Mouse (Mus musculus) megakaryocyte-erythroid progenitor cell, adult 5-6 weeks (primary cell): ENCODE data around the gene Ccdc137. TPM values are rescaled to one million over a fixed set of nuclear protein-coding genes. Genes with fewer than 3 reads are reported as not detected.

ENCODE experiments used
- total RNA-seq, 2 experiments: library from RNA; stranded (forward) in 1 of 2; stranded (reverse) in 1 of 2; fragments of 200-1000, 215-1000 nt in 1 of 2; fragments of >200 nt in 1 of 2; fragmentation: Nextera tagmentation in 1 of 2; gene quantifications; 2 replicates each; pipeline ENCODE4 v1.2.3; 2014 to 2017

Gene Ccdc137
- total RNA-seq, 2 experiments from 2014 or later = 67.6 to 70.0 TPM

Other genes starting within 250 kb of the Ccdc137 start
- 25.6 and 30.1 TPM in 2 replicates for gene Bahcc1, start 225.2 kb upstream of the Ccdc137 start, total RNA-seq (2014; fragmentation: Nextera tagmentation)
- 6.7 and 7.0 TPM in 2 replicates for gene Bahcc1, start 225.2 kb upstream of the Ccdc137 start, total RNA-seq (2017)
- gene Actg1, start 109.6 kb upstream of the Ccdc137 start, total RNA-seq (2014; fragmentation: Nextera tagmentation) = 774 and 823 TPM in 2 replicates
- gene Actg1, start 109.6 kb upstream of the Ccdc137 start, total RNA-seq (2017) = 492 and 662 TPM in 2 replicates
- gene Fscn2, start 96.6 kb upstream of the Ccdc137 start, total RNA-seq (2014; fragmentation: Nextera tagmentation) = not detected in 2 replicates
- not detected in 2 replicates for gene Fscn2, start 96.6 kb upstream of the Ccdc137 start, total RNA-seq (2017)
- 31.0 and 34.7 TPM in 2 replicates for gene Faap100, start 79.4 kb upstream of the Ccdc137 start, total RNA-seq (2014; fragmentation: Nextera tagmentation)
- 11.3 and 11.6 TPM in 2 replicates for gene Faap100, start 79.4 kb upstream of the Ccdc137 start, total RNA-seq (2017)
- 59.3 and 65.2 TPM in 2 replicates for gene Nploc4, start 20.4 kb upstream of the Ccdc137 start, total RNA-seq (2014; fragmentation: Nextera tagmentation)
- 32.5 and 41.1 TPM in 2 replicates for gene Nploc4, start 20.4 kb upstream of the Ccdc137 start, total RNA-seq (2017)
- gene Tspan10, start 15.5 kb upstream of the Ccdc137 start, total RNA-seq (2014; fragmentation: Nextera tagmentation) = not detected in 2 replicates
- gene Tspan10, start 15.5 kb upstream of the Ccdc137 start, total RNA-seq (2017) = not detected in 2 replicates
- 0.37 TPM in 1 of 2 replicates, not detected in the other for gene Pde6g, start 4.6 kb upstream of the Ccdc137 start, total RNA-seq (2014; fragmentation: Nextera tagmentation)
- gene Pde6g, start 4.6 kb upstream of the Ccdc137 start, total RNA-seq (2017) = 0.38 TPM in 1 of 2 replicates, not detected in the other
- 8.0 and 20.5 TPM in 2 replicates for gene Oxld1, start within 50 bp of the Ccdc137 start, total RNA-seq (2014; fragmentation: Nextera tagmentation)
- 14.0 and 27.9 TPM in 2 replicates for gene Oxld1, start within 50 bp of the Ccdc137 start, total RNA-seq (2017)
- gene Arl16, start 9.5 kb downstream of the Ccdc137 start, total RNA-seq (2014; fragmentation: Nextera tagmentation) = 11.2 and 14.7 TPM in 2 replicates
- 8.8 and 21.9 TPM in 2 replicates for gene Arl16, start 9.5 kb downstream of the Ccdc137 start, total RNA-seq (2017)
- 165 and 221 TPM in 2 replicates for gene Mrpl12, start 26.5 kb downstream of the Ccdc137 start, total RNA-seq (2014; fragmentation: Nextera tagmentation)
- gene Mrpl12, start 26.5 kb downstream of the Ccdc137 start, total RNA-seq (2017) = 151 and 192 TPM in 2 replicates
- gene Slc25a10, start 33.7 kb downstream of the Ccdc137 start, total RNA-seq (2014; fragmentation: Nextera tagmentation) = 16.9 and 27.2 TPM in 2 replicates
- 17.6 and 18.8 TPM in 2 replicates for gene Slc25a10, start 33.7 kb downstream of the Ccdc137 start, total RNA-seq (2017)
- gene Gcgr, start 72.6 kb downstream of the Ccdc137 start, total RNA-seq (2014; fragmentation: Nextera tagmentation) = not detected in 2 replicates
- not detected in 2 replicates for gene Gcgr, start 72.6 kb downstream of the Ccdc137 start, total RNA-seq (2017)
- gene Mcrip1, start 91.6 kb downstream of the Ccdc137 start, total RNA-seq (2014; fragmentation: Nextera tagmentation) = 60.4 and 62.7 TPM in 2 replicates
- gene Mcrip1, start 91.6 kb downstream of the Ccdc137 start, total RNA-seq (2017) = 18.5 and 18.8 TPM in 2 replicates
- not detected in 2 replicates for gene Ppp1r27, start 93.0 kb downstream of the Ccdc137 start, total RNA-seq (2014; fragmentation: Nextera tagmentation)
- gene Ppp1r27, start 93.0 kb downstream of the Ccdc137 start, total RNA-seq (2017) = not detected in 2 replicates
- gene P4hb, start 115.1 kb downstream of the Ccdc137 start, total RNA-seq (2014; fragmentation: Nextera tagmentation) = 236 and 270 TPM in 2 replicates
- 334 and 373 TPM in 2 replicates for gene P4hb, start 115.1 kb downstream of the Ccdc137 start, total RNA-seq (2017)
- gene Arhgdia, start 123.5 kb downstream of the Ccdc137 start, total RNA-seq (2014; fragmentation: Nextera tagmentation) = 248 and 334 TPM in 2 replicates
- 96.3 and 154 TPM in 2 replicates for gene Arhgdia, start 123.5 kb downstream of the Ccdc137 start, total RNA-seq (2017)
- 157 and 232 TPM in 2 replicates for gene Alyref, start 140.2 kb downstream of the Ccdc137 start, total RNA-seq (2014; fragmentation: Nextera tagmentation)
- gene Alyref, start 140.2 kb downstream of the Ccdc137 start, total RNA-seq (2017) = 208 and 278 TPM in 2 replicates
- gene Anapc11, start 140.3 kb downstream of the Ccdc137 start, total RNA-seq (2014; fragmentation: Nextera tagmentation) = 84.0 and 110 TPM in 2 replicates
- gene Anapc11, start 140.3 kb downstream of the Ccdc137 start, total RNA-seq (2017) = 21.9 and 27.6 TPM in 2 replicates
- 3.3 TPM in 1 of 2 replicates, not detected in the other for gene Npb, start 150.4 kb downstream of the Ccdc137 start, total RNA-seq (2014; fragmentation: Nextera tagmentation)
- gene Npb, start 150.4 kb downstream of the Ccdc137 start, total RNA-seq (2017) = not detected in 2 replicates
- 74.6 and 87.3 TPM in 2 replicates for gene Pcyt2, start 159.8 kb downstream of the Ccdc137 start, total RNA-seq (2014; fragmentation: Nextera tagmentation)
- gene Pcyt2, start 159.8 kb downstream of the Ccdc137 start, total RNA-seq (2017) = 28.5 and 29.6 TPM in 2 replicates
- gene Sirt7, start 167.1 kb downstream of the Ccdc137 start, total RNA-seq (2014; fragmentation: Nextera tagmentation) = 62.8 and 79.3 TPM in 2 replicates
- gene Sirt7, start 167.1 kb downstream of the Ccdc137 start, total RNA-seq (2017) = 39.8 and 48.3 TPM in 2 replicates
- 26.0 and 31.6 TPM in 2 replicates for gene Mafg, start 175.5 kb downstream of the Ccdc137 start, total RNA-seq (2014; fragmentation: Nextera tagmentation)
- gene Mafg, start 175.5 kb downstream of the Ccdc137 start, total RNA-seq (2017) = 11.7 and 12.2 TPM in 2 replicates
- 0.13 and 1.1 TPM in 2 replicates for gene Pycr1, start 185.7 kb downstream of the Ccdc137 start, total RNA-seq (2014; fragmentation: Nextera tagmentation)
- 1.5 TPM in 1 of 2 replicates, not detected in the other for gene Pycr1, start 185.7 kb downstream of the Ccdc137 start, total RNA-seq (2017)
- gene Myadml2, start 190.0 kb downstream of the Ccdc137 start, total RNA-seq (2014; fragmentation: Nextera tagmentation) = 6.3 TPM in 1 of 2 replicates, not detected in the other
- gene Myadml2, start 190.0 kb downstream of the Ccdc137 start, total RNA-seq (2017) = not detected in 2 replicates
- not detected in 2 replicates for gene Notum, start 203.1 kb downstream of the Ccdc137 start, total RNA-seq (2014; fragmentation: Nextera tagmentation)
- not detected in 2 replicates for gene Notum, start 203.1 kb downstream of the Ccdc137 start, total RNA-seq (2017)
- 79.5 and 108 TPM in 2 replicates for gene Aspscr1, start 214.9 kb downstream of the Ccdc137 start, total RNA-seq (2014; fragmentation: Nextera tagmentation)
- 15.5 and 52.7 TPM in 2 replicates for gene Aspscr1, start 214.9 kb downstream of the Ccdc137 start, total RNA-seq (2017)